Mouse (Mus musculus) left cerebral cortex, adult 2 months (tissue): ENCODE measurements around the gene Mkrn2. TPM values are rescaled to one million over a fixed set of nuclear protein-coding genes. Genes with fewer than 3 reads are reported as not detected.

Experiments used
- DNase-seq, 2 experiments: peaks; one replicate each; pipeline ENCODE4 v3.0.0; 2021 to 2022; ENCODE audit warnings: low spot score in 2 of 2, mixed read lengths in 1 of 2; ENCODE audit errors: extremely low spot score in 1 of 2
- H3K27ac ChIP-seq: fragments of 200-600 bp; 2 replicates; pipeline ENCODE4 v1.8.1; 2022
- H3K4me3 ChIP-seq: fragments of 200-600 bp; 2 replicates; pipeline ENCODE4 v1.8.1; 2022
- CTCF ChIP-seq: fragments of 200-600 bp; IDR thresholded peaks from 2 replicates; pipeline ENCODE4 v1.8.1; 2022; ENCODE audit warnings: antibody characterized with exemption, mild to moderate bottlenecking, moderate library complexity
- intact Hi-C: fragments of 180-260 bp; cut with DNase I; formaldehyde crosslinking; loops from one replicate; pipeline ENCODE4 v1.15.1; 2025
- long read RNA-seq, 2 experiments: library from polyadenylated mRNA; stranded (forward); transcript quantifications; one replicate each; pipeline ENCODE4 v2.0.0; 2021; ENCODE audit warnings: borderline mapping rate in 2 of 2
- total RNA-seq, 2 experiments: library from RNA; stranded (reverse); gene quantifications; 2 replicates each; pipeline ENCODE4 v1.2.3; 2021

Mkrn2 gene
- 10 to 100 TPM; 28.5 to 38.3 TPM for total RNA-seq
- long read RNA-seq, experiment 1, full-length matches to known transcripts, result 28 of 31 reads
- long read RNA-seq, experiment 1, partial matches to known transcripts, result 1 of 31 reads
- long read RNA-seq, experiment 1, other reads (novel, unspliced or antisense), result 2 of 31 reads
- long read RNA-seq, experiment 2, full-length matches to known transcripts, result 11 of 17 reads
- long read RNA-seq, experiment 2, partial matches to known transcripts, result 3 of 17 reads
- long read RNA-seq, experiment 2, other reads (novel, unspliced or antisense), result 3 of 17 reads

- Histone ChIP-seq H3K4me3 (peak within 1 kb of the TSS; percentile 86), H3K27ac (peak within 1 kb of the TSS; percentile 89)
- DNase-seq, result peak; percentile 78 to 83
- intact Hi-C loops, result loop anchor here (1.0 kb wide), 2 partner anchors 74 to 206 kb away; partner anchors contain the start of genes Raf1 and Rpl32
- no peak; the same call in 1 of the 2 replicates for TF ChIP-seq CTCF
These were observed at the start of gene Mkrn2 for GRCm38 (mm10) chr6:115601715-115602523. Gene Mkrn2 (plus strand): TSS chr6:115601902.

GRCm38 (mm10) chr6:115555485-115555884, 46.2 kb upstream of the Mkrn2 start:
- intact Hi-C loops, result no loop called here

GRCm38 (mm10) chr6:115558176-115558575, 43.5 kb upstream of the Mkrn2 start:
- H3K4me3 ChIP-seq, result no peak overlapping the region
- TF ChIP-seq CTCF, result no peak
- no peak overlapping the region for H3K27ac ChIP-seq
- intact Hi-C loops, result no loop called here
- DNase-seq, result no peak

More at GRCm38 (mm10) chr6:115555485-115555884, 46.2 kb upstream of the Mkrn2 start:
- DNase-seq, result no peak
- TF ChIP-seq CTCF, result peak; percentile 38
- no peak overlapping the region for H3K27ac ChIP-seq
- no peak overlapping the region for H3K4me3 ChIP-seq

GRCm38 (mm10) chr6:115559651-115560632, 41.8 kb upstream of the Mkrn2 start:
- no peak overlapping the region for H3K27ac ChIP-seq
- no peak for TF ChIP-seq CTCF
- no peak overlapping the region for H3K4me3 ChIP-seq
- intact Hi-C loops, result no loop called here
- DNase-seq, result no peak

GRCm38 (mm10) chr6:115565479-115566045, 36.1 kb upstream of the Mkrn2 start:
- Histone ChIP-seq H3K27ac (no peak overlapping the region), H3K4me3 (no peak overlapping the region)
- TF ChIP-seq CTCF, result no peak
- intact Hi-C loops, result no loop called here
- DNase-seq, result no peak

- TF ChIP-seq CTCF, result no peak
- Histone ChIP-seq H3K4me3 (no peak overlapping the region), H3K27ac (no peak overlapping the region)
- intact Hi-C loops, result no loop called here
- DNase-seq, result no peak
These were observed 27.5 kb upstream of the Mkrn2 start for GRCm38 (mm10) chr6:115574171-115574570.

GRCm38 (mm10) chr6:115577407-115577806, 24.3 kb upstream of the Mkrn2 start:
- intact Hi-C loops, result no loop called here
- no peak for TF ChIP-seq CTCF
- no peak overlapping the region for H3K4me3 ChIP-seq
- no peak overlapping the region for H3K27ac ChIP-seq
- DNase-seq, result no peak

- H3K27ac ChIP-seq, result no peak overlapping the region
- H3K4me3 ChIP-seq, result no peak overlapping the region
- intact Hi-C loops, result no loop called here
- TF ChIP-seq CTCF, result no peak
- DNase-seq, result no peak
These were observed 23.8 kb upstream of the Mkrn2 start for GRCm38 (mm10) chr6:115577941-115578340.

GRCm38 (mm10) chr6:115580810-115581209, 20.9 kb upstream of the Mkrn2 start:
- Histone ChIP-seq H3K27ac (no peak overlapping the region), H3K4me3 (no peak overlapping the region)
- intact Hi-C loops, result no loop called here
- no peak for DNase-seq
- TF ChIP-seq CTCF, result no peak

GRCm38 (mm10) chr6:115582328-115583115, 19.2 kb upstream of the Mkrn2 start:
- TF ChIP-seq CTCF, result no peak
- no peak for DNase-seq
- intact Hi-C loops, result no loop called here
- Histone ChIP-seq H3K4me3 (no peak overlapping the region), H3K27ac (no peak overlapping the region)
